Mouse (Mus musculus): ENCODE data around the gene Ankrd24.
A peak's percentile ranks its signal among the peaks of the same experiment; 100 is the strongest.
"Not testable (repeated sequence)": the region's sequence is repeated elsewhere in the genome, so short reads cannot be mapped to it uniquely, and the experiment has no call there.

The Ankrd24 gene

GRCm38 (mm10) chr10:81605974-81606751 is 22.2 kb upstream of the Ankrd24 start, which contains the start of gene BC025920:
Gene BC025920, plus strand, starts transcription at chr10:81606270.
- DNase-seq (ENCODE audit: low spot score in 2 of 2) = peak; percentile 89 to 95

GRCm38 (mm10) chr10:81608308-81608707 is 20.0 kb upstream of the Ankrd24 start:
- DNase-seq (ENCODE audit: low spot score in 2 of 2) = no peak

- DNase-seq (ENCODE audit: low spot score in 2 of 2) = no peak
These were observed 15.6 kb upstream of the Ankrd24 start for GRCm38 (mm10) chr10:81612779-81613178.

- DNase-seq (ENCODE audit: low spot score in 2 of 2) = no peak
These were observed 12.9 kb upstream of the Ankrd24 start for GRCm38 (mm10) chr10:81615486-81615885.

GRCm38 (mm10) chr10:81619976-81620375 is 8.4 kb upstream of the Ankrd24 start:
- no peak for DNase-seq (ENCODE audit: low spot score in 2 of 2)

- DNase-seq (ENCODE audit: low spot score in 2 of 2) = no peak
These were observed 7.6 kb upstream of the Ankrd24 start for GRCm38 (mm10) chr10:81620786-81621185.

- DNase-seq (ENCODE audit: low spot score in 2 of 2) = no peak
These were observed 4.9 kb upstream of the Ankrd24 start for GRCm38 (mm10) chr10:81623441-81623840.

GRCm38 (mm10) chr10:81626101-81626993 is 2.0 kb upstream of the Ankrd24 start:
- DNase-seq (ENCODE audit: low spot score in 2 of 2) = no peak

- peak; percentile 84 to 91 for DNase-seq (ENCODE audit: low spot score in 2 of 2)
These were observed 1.1 kb upstream of the Ankrd24 start, which contains the start of gene Sirt6 for GRCm38 (mm10) chr10:81626994-81627835. Gene Sirt6, minus strand, starts transcription at chr10:81627797.

GRCm38 (mm10) chr10:81627836-81628220 is 512 bp upstream of the Ankrd24 start:
- no peak for DNase-seq (ENCODE audit: low spot score in 2 of 2)

- DNase-seq (ENCODE audit: low spot score in 2 of 2) = peak; percentile 77 to 83
These were observed 5.1 kb downstream of the Ankrd24 start for GRCm38 (mm10) chr10:81633253-81634099.

- DNase-seq (ENCODE audit: low spot score in 2 of 2) = no peak
These were observed 8.0 kb downstream of the Ankrd24 start for GRCm38 (mm10) chr10:81636338-81636737.

- DNase-seq (ENCODE audit: low spot score in 2 of 2) = no peak
These were observed 9.8 kb downstream of the Ankrd24 start for GRCm38 (mm10) chr10:81638101-81638500.

GRCm38 (mm10) chr10:81640825-81641224 is 12.5 kb downstream of the Ankrd24 start:
- DNase-seq (ENCODE audit: low spot score in 2 of 2) = not testable (repeated sequence)

- DNase-seq (ENCODE audit: low spot score in 2 of 2) = peak in 1 of 2 experiments; percentile 0
These were observed 13.2 kb downstream of the Ankrd24 start for GRCm38 (mm10) chr10:81641566-81641965.

GRCm38 (mm10) chr10:81641978-81642647 is 13.8 kb downstream of the Ankrd24 start:
- no peak for DNase-seq (ENCODE audit: low spot score in 2 of 2)

GRCm38 (mm10) chr10:81642648-81643448 is 14.5 kb downstream of the Ankrd24 start:
- no peak for DNase-seq (ENCODE audit: low spot score in 2 of 2)

- peak; percentile 91 to 96 for DNase-seq (ENCODE audit: low spot score in 2 of 2)
These were observed 15.2 kb downstream of the Ankrd24 start for GRCm38 (mm10) chr10:81643449-81644055.

- DNase-seq (ENCODE audit: low spot score in 2 of 2) = no peak
These were observed 15.8 kb downstream of the Ankrd24 start for GRCm38 (mm10) chr10:81644162-81644561.

Measured in urinary bladder, postnatal 36 days (tissue).